Mouse (Mus musculus): ENCODE measurements at regions not wholly inside any gene's neighbourhood (a gene's known extent, or its start where the extent isn't known, plus 50 kb on each side); places are given as distances from the start of the nearest gene placed in this dataset.

DNA sequence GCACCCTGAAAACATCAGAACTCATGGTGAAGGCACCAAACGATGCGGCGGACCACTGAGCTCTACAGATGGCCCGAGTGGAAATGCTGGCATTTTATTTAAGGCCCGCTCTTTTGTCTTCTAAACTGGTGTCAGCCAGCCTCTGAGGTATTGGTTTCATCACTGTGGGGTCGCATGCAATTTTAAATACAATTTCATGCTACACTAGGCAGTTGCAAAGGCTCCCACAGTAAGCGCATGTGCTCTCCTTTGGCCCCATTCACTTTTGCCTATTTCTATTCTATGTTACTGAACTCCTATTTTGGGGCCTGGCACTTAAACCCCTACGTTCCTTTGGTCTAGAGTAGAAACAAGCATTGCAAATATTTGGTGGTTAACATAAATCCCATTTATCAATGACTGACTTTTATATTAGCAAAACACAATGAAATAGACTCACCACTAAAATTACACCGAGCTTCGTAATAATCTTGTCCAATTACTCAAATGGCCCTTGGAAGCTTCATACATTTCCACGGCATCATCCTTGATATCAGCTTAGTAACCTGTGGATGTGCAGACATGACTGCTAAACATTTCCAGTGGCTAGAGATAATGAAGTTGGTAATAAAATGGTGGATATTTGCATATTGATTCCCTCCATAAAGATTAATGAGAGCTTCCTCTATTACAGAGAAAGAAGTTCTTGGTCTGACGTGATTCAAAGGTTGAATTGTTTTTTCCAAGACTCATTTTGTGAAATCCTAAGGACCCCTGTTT lies 81.1 kb upstream of the Plxnc1 start:
- Histone ChIP-seq H3K27me3 (no peaks in the 10 kb centered on the region), H3K9me3 (no peaks in the 10 kb centered on the region), H3K4me1 (replicated peaks) (no peaks in the 10 kb centered on the region), H3K4me3 (replicated peaks) (no peak overlapping the region), H3K36me3 (no peaks in the 10 kb centered on the region), H3K9ac (replicated peaks) (no peak overlapping the region), H3K27ac (no peak overlapping the region), H3K4me2 (replicated peaks) (no peak overlapping the region)
- 77% methylated on average over 12 of the region's 12 CpGs for WGBS
- no peak for ATAC-seq

GRCm38 (mm10) chr10:95021209-95021608 lies 76.6 kb upstream of the Plxnc1 start:
- H3K9me3 ChIP-seq, result no peaks in the 10 kb centered on the region
- no peaks in the 10 kb centered on the region for H3K27me3 ChIP-seq
- H3K4me2 ChIP-seq (replicated peaks), result no peak overlapping the region
- ATAC-seq, result no peak
- no peaks in the 10 kb centered on the region for H3K36me3 ChIP-seq
- 72% methylated on average over 1 of the region's 1 CpGs for WGBS
- no peak overlapping the region for H3K27ac ChIP-seq
- no peak overlapping the region for H3K4me3 ChIP-seq (replicated peaks)
- H3K9ac ChIP-seq (replicated peaks), result no peak overlapping the region
- no peaks in the 10 kb centered on the region for H3K4me1 ChIP-seq (replicated peaks)

- Histone ChIP-seq H3K9me3 (no peaks in the 10 kb centered on the region), H3K36me3 (no peaks in the 10 kb centered on the region), H3K4me3 (replicated peaks) (no peak overlapping the region), H3K27me3 (no peaks in the 10 kb centered on the region), H3K4me2 (replicated peaks) (no peak overlapping the region), H3K9ac (replicated peaks) (no peak overlapping the region), H3K4me1 (replicated peaks) (0 out of 2 replicates have a peak, but pooled peaks cover 2% of the 10 kb centered on the region), H3K27ac (no peak overlapping the region)
- no peak for ATAC-seq
- WGBS, result 94% methylated on average over 7 of the region's 7 CpGs
Observed at GRCm38 (mm10) chr10:95016896-95017295, 72.3 kb upstream of the Plxnc1 start.

GRCm38 (mm10) chr10:95015298-95015951 lies 70.8 kb upstream of the Plxnc1 start:
- Histone ChIP-seq H3K4me3 (replicated peaks) (no peak overlapping the region), H3K9ac (replicated peaks) (no peak overlapping the region), H3K4me1 (replicated peaks) (0 out of 2 replicates have a peak, but pooled peaks cover 2% of the 10 kb centered on the region), H3K4me2 (replicated peaks) (no peak overlapping the region), H3K9me3 (no peaks in the 10 kb centered on the region), H3K36me3 (no peaks in the 10 kb centered on the region), H3K27ac (no peak overlapping the region), H3K27me3 (no peaks in the 10 kb centered on the region)
- 77% methylated on average over 9 of the region's 9 CpGs for WGBS
- ATAC-seq, result no peak

DNA sequence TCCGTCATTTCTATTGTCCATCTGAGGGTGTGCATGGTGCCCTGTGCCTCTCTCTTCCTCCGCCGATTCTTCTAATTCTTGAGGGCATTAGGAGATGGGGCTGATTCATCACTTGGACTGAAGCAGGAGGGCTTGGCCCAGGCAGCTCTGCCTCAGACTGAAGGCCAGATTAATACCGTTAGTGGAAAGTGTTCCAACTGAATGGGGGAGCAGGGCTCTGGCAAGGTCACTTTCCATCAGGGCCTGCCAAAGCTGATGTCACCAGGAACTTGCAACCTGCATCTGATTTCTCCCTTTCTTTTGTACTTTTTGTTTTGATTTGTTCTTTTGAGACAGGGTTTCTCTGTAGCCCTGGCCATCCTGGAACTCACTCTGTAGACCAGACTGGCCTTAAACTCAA lies 69.3 kb upstream of the Plxnc1 start:
- Histone ChIP-seq H3K4me2 (replicated peaks) (no peak overlapping the region), H3K36me3 (no peaks in the 10 kb centered on the region), H3K4me3 (replicated peaks) (no peak overlapping the region), H3K27me3 (no peaks in the 10 kb centered on the region), H3K4me1 (replicated peaks) (0 out of 2 replicates have a peak, but pooled peaks cover 2% of the 10 kb centered on the region), H3K9me3 (no peaks in the 10 kb centered on the region), H3K9ac (replicated peaks) (no peak overlapping the region), H3K27ac (no peak overlapping the region)
- 84% methylated on average over 4 of the region's 4 CpGs for WGBS
- no peak for ATAC-seq

DNA sequence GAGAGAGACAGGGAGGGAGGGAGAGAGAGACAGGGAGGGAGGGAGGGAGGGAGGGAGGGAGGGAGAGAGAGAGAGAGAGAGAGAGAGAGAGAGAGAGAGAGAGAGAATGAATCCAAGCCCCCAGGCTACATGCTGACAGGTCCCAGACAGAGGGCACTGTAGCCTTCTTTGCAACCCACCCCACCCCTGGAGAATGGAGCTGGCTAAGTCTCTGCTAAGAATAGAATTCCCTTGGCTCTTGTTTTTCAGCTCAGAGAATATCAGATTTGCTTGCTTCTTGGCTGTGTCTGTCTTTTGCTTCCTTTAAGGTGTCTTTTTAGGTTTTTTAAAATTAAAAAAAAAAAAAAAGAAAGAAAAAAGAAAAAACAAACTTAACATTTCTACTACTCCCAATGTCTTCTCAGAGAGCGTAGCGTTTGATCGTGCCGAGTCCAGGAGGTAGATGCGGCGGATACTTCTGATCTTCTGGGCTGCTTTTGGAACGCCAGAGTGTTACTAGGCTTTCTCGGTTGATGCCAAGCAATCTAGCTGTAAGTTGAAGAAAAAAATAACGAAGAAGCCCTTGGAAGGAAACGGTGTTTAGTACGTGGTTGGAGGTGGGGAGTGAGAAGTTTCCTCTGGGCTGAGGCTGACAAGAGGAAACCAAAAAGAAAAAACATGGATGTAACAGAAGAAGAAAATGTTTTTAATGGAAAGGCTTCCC lies 68.7 kb upstream of the Plxnc1 start:
- no peak for ATAC-seq
- Histone ChIP-seq H3K27ac (no peak overlapping the region), H3K4me2 (replicated peaks) (no peak overlapping the region), H3K9me3 (no peaks in the 10 kb centered on the region), H3K4me1 (replicated peaks) (0 out of 2 replicates have a peak, but pooled peaks cover 2% of the 10 kb centered on the region), H3K9ac (replicated peaks) (no peak overlapping the region), H3K27me3 (no peaks in the 10 kb centered on the region), H3K36me3 (no peaks in the 10 kb centered on the region), H3K4me3 (replicated peaks) (no peak overlapping the region)
- 95% methylated on average over 11 of the region's 11 CpGs for WGBS

GRCm38 (mm10) chr10:95010333-95010732 lies 65.7 kb upstream of the Plxnc1 start:
- Histone ChIP-seq H3K27me3 (no peaks in the 10 kb centered on the region), H3K9me3 (no peaks in the 10 kb centered on the region), H3K4me1 (replicated peaks) (no peaks in the 10 kb centered on the region), H3K36me3 (no peaks in the 10 kb centered on the region), H3K4me2 (replicated peaks) (no peak overlapping the region), H3K27ac (no peak overlapping the region), H3K9ac (replicated peaks) (no peak overlapping the region), H3K4me3 (replicated peaks) (no peak overlapping the region)
- ATAC-seq, result no peak
- WGBS, result 94% methylated on average over 6 of the region's 6 CpGs

- WGBS, result 69% methylated on average over 1 of the region's 1 CpGs
Observed at GRCm38 (mm10) chr10:95009081-95009480, 64.4 kb upstream of the Plxnc1 start.

GRCm38 (mm10) chr10:95004065-95004763 lies 59.6 kb upstream of the Plxnc1 start:
- no peak for ATAC-seq
- Histone ChIP-seq H3K4me3 (replicated peaks) (no peak overlapping the region), H3K9me3 (no peaks in the 10 kb centered on the region), H3K9ac (replicated peaks) (no peak overlapping the region), H3K4me1 (replicated peaks) (no peaks in the 10 kb centered on the region), H3K36me3 (no peaks in the 10 kb centered on the region), H3K27me3 (no peaks in the 10 kb centered on the region), H3K4me2 (replicated peaks) (no peak overlapping the region), H3K27ac (no peak overlapping the region)
- 81% methylated on average over 9 of the region's 9 CpGs for WGBS

More at GRCm38 (mm10) chr10:95009081-95009480, 64.4 kb upstream of the Plxnc1 start:
- H3K36me3 ChIP-seq, result no peaks in the 10 kb centered on the region
- no peak overlapping the region for H3K4me3 ChIP-seq (replicated peaks)
- ATAC-seq, result no peak
- H3K4me1 ChIP-seq (replicated peaks), result no peaks in the 10 kb centered on the region
- no peaks in the 10 kb centered on the region for H3K9me3 ChIP-seq
- no peak overlapping the region for H3K4me2 ChIP-seq (replicated peaks)
- no peaks in the 10 kb centered on the region for H3K27me3 ChIP-seq
- H3K27ac ChIP-seq, result no peak overlapping the region
- H3K9ac ChIP-seq (replicated peaks), result no peak overlapping the region

DNA sequence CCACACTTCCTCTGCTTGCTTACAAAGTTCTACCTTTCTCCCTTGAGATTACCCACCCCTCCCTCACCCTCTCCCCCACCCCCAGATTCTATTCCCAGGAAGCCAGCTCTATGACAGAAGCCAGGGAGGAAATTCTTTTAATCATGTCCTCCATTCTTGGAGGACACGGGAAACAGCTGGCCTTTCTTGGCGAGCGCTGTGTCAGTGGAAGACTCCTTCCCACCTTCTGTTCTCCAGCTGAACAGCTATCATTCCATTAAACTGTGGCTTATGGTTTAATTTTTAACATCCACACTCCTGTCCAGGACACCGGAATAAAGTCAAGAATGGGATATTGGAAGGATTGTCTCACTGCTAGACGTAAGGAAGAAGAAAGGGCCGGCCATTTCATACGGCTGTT lies 59.0 kb upstream of the Plxnc1 start:
- ATAC-seq, result no peak
- H3K9me3 ChIP-seq, result no peaks in the 10 kb centered on the region
- no peaks in the 10 kb centered on the region for H3K27me3 ChIP-seq
- no peaks in the 10 kb centered on the region for H3K4me1 ChIP-seq (replicated peaks)
- WGBS, result 92% methylated on average over 7 of the region's 7 CpGs
- no peak overlapping the region for H3K9ac ChIP-seq (replicated peaks)
- no peak overlapping the region for H3K27ac ChIP-seq
- no peak overlapping the region for H3K4me2 ChIP-seq (replicated peaks)
- no peaks in the 10 kb centered on the region for H3K36me3 ChIP-seq
- H3K4me3 ChIP-seq (replicated peaks), result no peak overlapping the region

DNA sequence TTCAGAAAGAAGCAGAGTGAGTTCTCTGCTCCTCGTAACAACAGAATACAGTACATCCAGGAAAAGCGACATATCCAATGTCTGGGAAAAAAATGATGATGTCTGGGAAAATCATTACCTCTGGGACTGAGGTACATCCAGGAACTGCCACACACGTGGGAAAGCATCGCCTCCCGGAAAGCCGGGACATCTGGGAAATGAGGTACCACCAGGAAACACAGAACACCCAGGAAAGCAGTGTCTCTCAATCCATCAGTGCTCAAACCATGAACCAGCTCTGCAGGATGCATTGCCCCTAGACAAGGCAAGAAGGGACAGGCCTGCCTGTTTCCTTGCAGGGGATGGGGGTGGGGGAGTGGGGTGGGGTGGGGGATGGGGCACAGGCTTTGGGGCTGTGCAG lies 57.0 kb upstream of the Plxnc1 start:
- Histone ChIP-seq H3K9me3 (no peaks in the 10 kb centered on the region), H3K27me3 (no peaks in the 10 kb centered on the region), H3K27ac (no peak overlapping the region), H3K4me3 (replicated peaks) (no peak overlapping the region), H3K36me3 (no peaks in the 10 kb centered on the region), H3K9ac (replicated peaks) (no peak overlapping the region), H3K4me1 (replicated peaks) (no peaks in the 10 kb centered on the region), H3K4me2 (replicated peaks) (no peak overlapping the region)
- no peak for ATAC-seq
- WGBS, result 83% methylated on average over 6 of the region's 6 CpGs

DNA sequence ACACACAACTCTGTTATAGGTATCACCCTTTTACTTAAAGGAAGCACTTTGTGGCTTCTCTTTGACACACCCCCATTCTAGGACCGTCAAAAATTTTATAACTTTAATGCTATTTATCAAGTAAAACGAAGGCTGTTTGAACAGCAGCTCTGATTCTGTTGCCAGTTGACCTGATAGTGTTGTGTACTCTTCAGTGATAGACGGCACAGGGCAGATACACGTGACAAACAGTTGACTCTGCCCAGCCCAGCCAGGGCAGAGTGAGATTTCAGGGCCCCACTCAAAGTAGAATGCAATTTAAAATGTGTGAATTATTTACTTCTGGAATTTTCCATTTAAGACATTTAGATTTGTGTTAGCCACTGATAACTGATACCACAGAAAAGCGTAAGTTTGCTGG lies 55.1 kb upstream of the Plxnc1 start:
- no peaks in the 10 kb centered on the region for H3K4me1 ChIP-seq (replicated peaks)
- 94% methylated on average over 5 of the region's 5 CpGs for WGBS

More for the DNA sequence above, 55.1 kb upstream of the Plxnc1 start:
- H3K4me3 ChIP-seq (replicated peaks), result no peak overlapping the region
- H3K4me2 ChIP-seq (replicated peaks), result no peak overlapping the region
- H3K9ac ChIP-seq (replicated peaks), result no peak overlapping the region
- no peaks in the 10 kb centered on the region for H3K36me3 ChIP-seq
- no peak overlapping the region for H3K27ac ChIP-seq
- H3K27me3 ChIP-seq, result no peaks in the 10 kb centered on the region
- no peak for ATAC-seq
- H3K9me3 ChIP-seq, result no peaks in the 10 kb centered on the region
